Mouse (Mus musculus): Measurements from ENCODE around the gene Dnajc8.

The Dnajc8 gene

GRCm38 (mm10) chr4:132535406-132536121 lies at the start of gene Dnajc8:
Gene Dnajc8, plus strand, starts transcription at chr4:132535550.
- peak; percentile 60; the same call in 1 of the 2 replicates for ATAC-seq (ENCODE audit: insufficient number of reproducible peaks, low FRiP score, low TSS enrichment)

- no peak for ATAC-seq (ENCODE audit: insufficient number of reproducible peaks, low FRiP score, low TSS enrichment)
Measured at GRCm38 (mm10) chr4:132488521-132488920, 46.8 kb upstream of the Dnajc8 start.

GRCm38 (mm10) chr4:132488976-132489375 lies 46.4 kb upstream of the Dnajc8 start:
- ATAC-seq (ENCODE audit: insufficient number of reproducible peaks, low FRiP score, low TSS enrichment): no peak

GRCm38 (mm10) chr4:132490273-132491010 lies 44.9 kb upstream of the Dnajc8 start:
- no peak for ATAC-seq (ENCODE audit: insufficient number of reproducible peaks, low FRiP score, low TSS enrichment)

GRCm38 (mm10) chr4:132491057-132491456 lies 44.3 kb upstream of the Dnajc8 start:
- no peak for ATAC-seq (ENCODE audit: insufficient number of reproducible peaks, low FRiP score, low TSS enrichment)

GRCm38 (mm10) chr4:132491748-132492147 lies 43.6 kb upstream of the Dnajc8 start:
- ATAC-seq (ENCODE audit: insufficient number of reproducible peaks, low FRiP score, low TSS enrichment): no peak

GRCm38 (mm10) chr4:132492178-132493060 lies 42.9 kb upstream of the Dnajc8 start:
- no peak for ATAC-seq (ENCODE audit: insufficient number of reproducible peaks, low FRiP score, low TSS enrichment)

- ATAC-seq (ENCODE audit: insufficient number of reproducible peaks, low FRiP score, low TSS enrichment): no peak
Measured at GRCm38 (mm10) chr4:132494271-132494918, 41.0 kb upstream of the Dnajc8 start.

GRCm38 (mm10) chr4:132501639-132502038 lies 33.7 kb upstream of the Dnajc8 start:
- ATAC-seq (ENCODE audit: insufficient number of reproducible peaks, low FRiP score, low TSS enrichment): no peak

GRCm38 (mm10) chr4:132503344-132503743 lies 32.0 kb upstream of the Dnajc8 start:
- no peak for ATAC-seq (ENCODE audit: insufficient number of reproducible peaks, low FRiP score, low TSS enrichment)

- no peak for ATAC-seq (ENCODE audit: insufficient number of reproducible peaks, low FRiP score, low TSS enrichment)
Measured at GRCm38 (mm10) chr4:132505034-132505738, 30.2 kb upstream of the Dnajc8 start.

- ATAC-seq (ENCODE audit: insufficient number of reproducible peaks, low FRiP score, low TSS enrichment): no peak
Measured at GRCm38 (mm10) chr4:132505800-132506199, 29.6 kb upstream of the Dnajc8 start.

GRCm38 (mm10) chr4:132506250-132506649 lies 29.1 kb upstream of the Dnajc8 start:
- no peak for ATAC-seq (ENCODE audit: insufficient number of reproducible peaks, low FRiP score, low TSS enrichment)

GRCm38 (mm10) chr4:132507210-132507609 lies 28.1 kb upstream of the Dnajc8 start:
- no peak for ATAC-seq (ENCODE audit: insufficient number of reproducible peaks, low FRiP score, low TSS enrichment)

GRCm38 (mm10) chr4:132509621-132510296 lies 25.6 kb upstream of the Dnajc8 start:
- ATAC-seq (ENCODE audit: insufficient number of reproducible peaks, low FRiP score, low TSS enrichment): peak; percentile 41

- ATAC-seq (ENCODE audit: insufficient number of reproducible peaks, low FRiP score, low TSS enrichment): peak; percentile 96
Measured at GRCm38 (mm10) chr4:132510352-132510798, 25.0 kb upstream of the Dnajc8 start, which contains the start of gene Sesn2. Gene Sesn2, minus strand, starts transcription at chr4:132510501.

GRCm38 (mm10) chr4:132512080-132512479 lies 23.3 kb upstream of the Dnajc8 start:
- no peak for ATAC-seq (ENCODE audit: insufficient number of reproducible peaks, low FRiP score, low TSS enrichment)

GRCm38 (mm10) chr4:132513395-132514273 lies 21.7 kb upstream of the Dnajc8 start:
- no peak for ATAC-seq (ENCODE audit: insufficient number of reproducible peaks, low FRiP score, low TSS enrichment)

Data from cerebellum, adult (tissue).